Mouse (Mus musculus) left cerebral cortex, postnatal 10 days (tissue): Measurements from ENCODE around the gene Pdss2. TPM values are rescaled to one million over a fixed set of nuclear protein-coding genes. Genes with fewer than 3 reads are reported as not detected.

Experiments
- DNase-seq, 2 experiments: peaks; one replicate each; pipeline ENCODE4 v3.0.0; 2021 to 2022; ENCODE audit warnings: low spot score in 2 of 2, mixed read lengths in 1 of 2; ENCODE audit errors: extremely low spot score in 1 of 2
- intact Hi-C: fragments of 180-260 bp; cut with DNase I; formaldehyde crosslinking; loops from one replicate; pipeline ENCODE4 v1.15.1; 2025
- total RNA-seq, 2 experiments: library from RNA; stranded (reverse); gene quantifications; 2 replicates each; pipeline ENCODE4 v1.2.3; 2021

Gene Pdss2
- 10 to 100 TPM; 20.2 to 20.4 TPM for total RNA-seq

GRCm38 (mm10) chr10:43220910-43221625 lies at the start of gene Pdss2:
Gene Pdss2 (plus strand): TSS chr10:43221486.
- intact Hi-C loops: loop anchor here (5.0 kb wide), 2 partner anchors 49 to 56 kb away; partner anchors contain the start of genes 9030612E09Rik and Sobp
- DNase-seq: peak; percentile 92 to 96

GRCm38 (mm10) chr10:43172066-43172465 lies 49.2 kb upstream of the Pdss2 start:
- intact Hi-C loops: loop anchor here (5.0 kb wide), 2 partner anchors 50 to 150 kb away; partner anchors contain the start of gene Pdss2
- DNase-seq: no peak

- intact Hi-C loops: loop anchor here (5.0 kb wide), 2 partner anchors 50 to 150 kb away; partner anchors contain the start of gene Pdss2
- DNase-seq: no peak
These were observed 48.7 kb upstream of the Pdss2 start for GRCm38 (mm10) chr10:43172554-43172953.

GRCm38 (mm10) chr10:43173141-43173827 lies 48.0 kb upstream of the Pdss2 start:
- intact Hi-C loops: loop anchor here (5.0 kb wide), 2 partner anchors 49 to 151 kb away; partner anchors contain the start of gene Pdss2
- DNase-seq: peak in 1 of 2 experiments; percentile 89

GRCm38 (mm10) chr10:43173828-43174325 lies 47.4 kb upstream of the Pdss2 start:
- intact Hi-C loops: loop anchor here (5.0 kb wide), 2 partner anchors 48 to 152 kb away; partner anchors contain the start of gene Pdss2
- DNase-seq: no peak

- intact Hi-C loops: loop anchor here (5.0 kb wide), 2 partner anchors 48 to 152 kb away; partner anchors contain the start of gene Pdss2
- DNase-seq: peak; percentile 72 to 87
These were observed 46.7 kb upstream of the Pdss2 start, which contains the start of the genes Sobp and 9030612E09Rik for GRCm38 (mm10) chr10:43174326-43175155. Gene Sobp (minus strand): TSS chr10:43174530. Gene 9030612E09Rik (plus strand): TSS chr10:43174704.

GRCm38 (mm10) chr10:43175156-43175601 lies 46.1 kb upstream of the Pdss2 start:
- intact Hi-C loops: no loop called here
- DNase-seq: peak in 1 of 2 experiments; percentile 55

GRCm38 (mm10) chr10:43180313-43180912 lies 40.9 kb upstream of the Pdss2 start:
- no peak for DNase-seq
- intact Hi-C loops: no loop called here

GRCm38 (mm10) chr10:43200206-43200605 lies 21.1 kb upstream of the Pdss2 start:
- no peak for DNase-seq
- intact Hi-C loops: no loop called here

- intact Hi-C loops: no loop called here
- no peak for DNase-seq
These were observed 17.4 kb upstream of the Pdss2 start for GRCm38 (mm10) chr10:43203865-43204264.

GRCm38 (mm10) chr10:43211866-43212265 lies 9.4 kb upstream of the Pdss2 start:
- peak in 1 of 2 experiments; percentile 37 for DNase-seq
- intact Hi-C loops: no loop called here

- DNase-seq: no peak
- intact Hi-C loops: no loop called here
These were observed 3.9 kb upstream of the Pdss2 start for GRCm38 (mm10) chr10:43217361-43217900.

- intact Hi-C loops: loop anchor here (5.0 kb wide), 2 partner anchors 48 to 57 kb away; partner anchors contain the start of genes 9030612E09Rik and Sobp
These were observed 807 bp upstream of the Pdss2 start for GRCm38 (mm10) chr10:43220479-43220878.

GRCm38 (mm10) chr10:43221659-43222058 lies 373 bp downstream of the Pdss2 start:
- intact Hi-C loops: loop anchor here (5.0 kb wide), 2 partner anchors 49 to 56 kb away; partner anchors contain the start of genes 9030612E09Rik and Sobp
- DNase-seq: peak in 1 of 2 experiments; percentile 45

More at GRCm38 (mm10) chr10:43220479-43220878, 807 bp upstream of the Pdss2 start:
- DNase-seq: peak in 1 of 2 experiments; percentile 4

GRCm38 (mm10) chr10:43223391-43223790 lies 2.1 kb downstream of the Pdss2 start:
- intact Hi-C loops: loop anchor here (5.0 kb wide), 2 partner anchors 51 to 54 kb away; partner anchors contain the start of genes 9030612E09Rik and Sobp
- DNase-seq: no peak

GRCm38 (mm10) chr10:43226391-43226790 lies 5.1 kb downstream of the Pdss2 start:
- DNase-seq: no peak
- intact Hi-C loops: no loop called here

- no peak for DNase-seq
- intact Hi-C loops: no loop called here
These were observed 8.0 kb downstream of the Pdss2 start for GRCm38 (mm10) chr10:43229236-43229635.
